Mouse (Mus musculus) stomach, embryonic 15.5 days (tissue): Measurements from ENCODE around the gene Plin3. TPM values are rescaled to one million over a fixed set of nuclear protein-coding genes. Genes with fewer than 3 reads are reported as not detected.
"Not testable (repeated sequence)": the region's sequence is repeated elsewhere in the genome, so short reads cannot be mapped to it uniquely, and the experiment has no call there.

ENCODE experiments used
- ATAC-seq: fragments of 200-750 bp; cut with Nextera tagmentation; 2 replicates; pipeline ENCODE4 v1.8.0; 2017; ENCODE audit warnings: low read depth, moderate number of reproducible peaks, moderate TSS enrichment; ENCODE audit not compliant: insufficient read depth, low FRiP score
- H3K27ac ChIP-seq: fragments of 300-500 bp; sonication (generic); 2 replicates; pipeline ENCODE4 v1.5.1; 2015; ENCODE audit warnings: mild to moderate bottlenecking, inconsistent platforms
- H3K27me3 ChIP-seq: fragments of 300-500 bp; sonication (generic); replicated peaks from 2 replicates; pipeline ENCODE4 v1.6.1; 2015; ENCODE audit warnings: inconsistent platforms
- H3K36me3 ChIP-seq: fragments of 300-500 bp; sonication (generic); 2 replicates; pipeline ENCODE4 v1.6.1; 2015; ENCODE audit warnings: inconsistent platforms
- H3K4me1 ChIP-seq: fragments of 300-500 bp; sonication (generic); 2 replicates; pipeline ENCODE4 v1.6.1; 2015; ENCODE audit warnings: inconsistent platforms
- H3K4me2 ChIP-seq: fragments of 300-500 bp; sonication (generic); 2 replicates; pipeline ENCODE4 v1.6.1; 2015; ENCODE audit warnings: mild to moderate bottlenecking, inconsistent platforms
- H3K4me3 ChIP-seq: fragments of 300-500 bp; sonication (generic); replicated peaks from 2 replicates; pipeline ENCODE4 v1.5.1; 2015; ENCODE audit warnings: inconsistent platforms
- H3K9ac ChIP-seq: fragments of 300-500 bp; sonication (generic); 2 replicates; pipeline ENCODE4 v1.6.1; 2015; ENCODE audit warnings: inconsistent platforms
- H3K9me3 ChIP-seq: fragments of 300-500 bp; sonication (generic); 2 replicates; pipeline ENCODE4 v1.6.1; 2016; ENCODE audit warnings: inconsistent platforms
- WGBS: fragments of 180-500 bp; shearing (Covaris S2); methylation state at CpG from one replicate; pipeline ENCODE4 v1.1.7; 2015; 5-methylcytosine and 5-hydroxymethylcytosine counted together
- polyA plus RNA-seq: library from polyadenylated mRNA; unstranded; fragments of >200 nt; fragmentation: Nextera tagmentation; extraction: Ambion mirVana; gene quantifications from 2 replicates; pipeline ENCODE4 v1.2.1, GENCODE M21; 2015

Plin3 gene
- polyA plus RNA-seq, 1 experiment from 2014 or later: 93.1 TPM

GRCm38 (mm10) chr17:56269741-56270140, 22.9 kb downstream of the Plin3 start:
- peak overlapping the region; percentile 73 for H3K4me2 ChIP-seq
- H3K4me1 ChIP-seq: peaks cover 24% of the 10 kb centered on the region; the same call in 1 of the 2 replicates
- WGBS: 62% methylated on average over 3 of the region's 3 CpGs
- H3K4me3 ChIP-seq: peak overlapping the region; percentile 42; the same call in 1 of the 2 replicates
- peaks cover 21% of the 10 kb centered on the region for H3K36me3 ChIP-seq
- H3K9me3 ChIP-seq: no peaks in the 10 kb centered on the region
- no peak overlapping the region for H3K9ac ChIP-seq
- no peaks in the 10 kb centered on the region for H3K27me3 ChIP-seq
- ATAC-seq: no peak
- peak overlapping the region; percentile 86; the same call in 1 of the 2 replicates for H3K27ac ChIP-seq

- Histone ChIP-seq H3K4me3 (peak overlapping the region; percentile 42), H3K4me1 (peaks cover 24% of the 10 kb centered on the region; the same call in 1 of the 2 replicates), H3K9me3 (no peaks in the 10 kb centered on the region), H3K4me2 (peak overlapping the region; percentile 73), H3K36me3 (peaks cover 21% of the 10 kb centered on the region), H3K27ac (peak overlapping the region; percentile 86), H3K27me3 (no peaks in the 10 kb centered on the region), H3K9ac (no peak overlapping the region)
- 22% methylated on average over 12 of the region's 12 CpGs for WGBS
- peak; percentile 82 for ATAC-seq
These were observed 23.5 kb downstream of the Plin3 start for GRCm38 (mm10) chr17:56269153-56269630.

- H3K9ac ChIP-seq: no peak overlapping the region
- peaks cover 15% of the 10 kb centered on the region; the same call in 1 of the 2 replicates for H3K4me1 ChIP-seq
- no peak overlapping the region for H3K27ac ChIP-seq
- H3K4me3 ChIP-seq: no peak overlapping the region
- no peaks in the 10 kb centered on the region for H3K27me3 ChIP-seq
- ATAC-seq: no peak
- H3K9me3 ChIP-seq: no peaks in the 10 kb centered on the region
- no peak overlapping the region for H3K4me2 ChIP-seq
- H3K36me3 ChIP-seq: peaks cover 22% of the 10 kb centered on the region
- 53% methylated on average over 3 of the region's 3 CpGs for WGBS
These were observed 26.4 kb downstream of the Plin3 start for GRCm38 (mm10) chr17:56266271-56266670.

GRCm38 (mm10) chr17:56265869-56266268, 26.8 kb downstream of the Plin3 start:
- WGBS: 77% methylated on average over 3 of the region's 3 CpGs
- ATAC-seq: no peak
- H3K27ac ChIP-seq: no peak overlapping the region

GRCm38 (mm10) chr17:56265011-56265410, 27.7 kb downstream of the Plin3 start:
- no peaks in the 10 kb centered on the region for H3K9me3 ChIP-seq
- H3K9ac ChIP-seq: no peak overlapping the region
- H3K27ac ChIP-seq: no peak overlapping the region
- 90% methylated on average over 4 of the region's 4 CpGs for WGBS
- no peak for ATAC-seq
- H3K4me3 ChIP-seq: no peak overlapping the region
- no peak overlapping the region for H3K4me2 ChIP-seq
- peaks cover 19% of the 10 kb centered on the region; the same call in 1 of the 2 replicates for H3K4me1 ChIP-seq
- peaks cover 18% of the 10 kb centered on the region for H3K36me3 ChIP-seq
- H3K27me3 ChIP-seq: no peaks in the 10 kb centered on the region

More at GRCm38 (mm10) chr17:56265869-56266268, 26.8 kb downstream of the Plin3 start:
- Histone ChIP-seq H3K9me3 (no peaks in the 10 kb centered on the region), H3K36me3 (peaks cover 18% of the 10 kb centered on the region), H3K4me3 (no peak overlapping the region), H3K9ac (no peak overlapping the region), H3K4me2 (no peak overlapping the region), H3K27me3 (no peaks in the 10 kb centered on the region), H3K4me1 (peaks cover 18% of the 10 kb centered on the region; the same call in 1 of the 2 replicates)

- Histone ChIP-seq H3K4me1 (peaks cover 22% of the 10 kb centered on the region), H3K27ac (no peak overlapping the region), H3K4me2 (no peak overlapping the region), H3K9ac (no peak overlapping the region), H3K36me3 (peaks cover 20% of the 10 kb centered on the region), H3K27me3 (no peaks in the 10 kb centered on the region), H3K9me3 (no peaks in the 10 kb centered on the region), H3K4me3 (no peak overlapping the region)
- 16% methylated on average over 8 of the region's 8 CpGs for WGBS
- ATAC-seq: peak; percentile 63; the same call in 1 of the 2 replicates
These were observed 28.7 kb downstream of the Plin3 start for GRCm38 (mm10) chr17:56264020-56264419.

- Histone ChIP-seq H3K27ac (no peak overlapping the region), H3K4me2 (no peak overlapping the region), H3K27me3 (no peaks in the 10 kb centered on the region), H3K9ac (no peak overlapping the region), H3K4me1 (peaks cover 31% of the 10 kb centered on the region), H3K36me3 (peaks cover 26% of the 10 kb centered on the region), H3K4me3 (no peak overlapping the region), H3K9me3 (no peaks in the 10 kb centered on the region)
- ATAC-seq: no peak
- 67% methylated on average over 3 of the region's 3 CpGs for WGBS
These were observed 30.0 kb downstream of the Plin3 start for GRCm38 (mm10) chr17:56262645-56263094.

GRCm38 (mm10) chr17:56261166-56261565, 31.5 kb downstream of the Plin3 start:
- H3K27ac ChIP-seq: no peak overlapping the region
- no peaks in the 10 kb centered on the region for H3K27me3 ChIP-seq
- peaks cover 26% of the 10 kb centered on the region for H3K36me3 ChIP-seq
- H3K9ac ChIP-seq: no peak overlapping the region
- H3K4me1 ChIP-seq: peaks cover 35% of the 10 kb centered on the region
- H3K4me2 ChIP-seq: no peak overlapping the region
- 69% methylated on average over 3 of the region's 3 CpGs for WGBS
- ATAC-seq: no peak
- H3K9me3 ChIP-seq: no peaks in the 10 kb centered on the region
- H3K4me3 ChIP-seq: no peak overlapping the region

GRCm38 (mm10) chr17:56259301-56260037, 33.2 kb downstream of the Plin3 start:
- no peak overlapping the region for H3K4me3 ChIP-seq
- no peak overlapping the region for H3K4me2 ChIP-seq
- H3K36me3 ChIP-seq: peaks cover 22% of the 10 kb centered on the region
- H3K9me3 ChIP-seq: no peaks in the 10 kb centered on the region
- no peak for ATAC-seq
- 88% methylated on average over 10 of the region's 10 CpGs for WGBS
- H3K27ac ChIP-seq: no peak overlapping the region
- H3K4me1 ChIP-seq: peaks cover 40% of the 10 kb centered on the region
- H3K9ac ChIP-seq: no peak overlapping the region
- H3K27me3 ChIP-seq: no peaks in the 10 kb centered on the region

- 47% methylated on average over 2 of the region's 2 CpGs for WGBS
- H3K4me3 ChIP-seq: 0 out of 2 replicates have a peak overlapping the region, but pooled peaks have one; percentile 2
- H3K27me3 ChIP-seq, H3K9me3 ChIP-seq, H3K9ac ChIP-seq, H3K27ac ChIP-seq, ATAC-seq: not testable (repeated sequence)
- H3K4me1 ChIP-seq: peaks cover 40% of the 10 kb centered on the region
- H3K4me2 ChIP-seq: peak overlapping the region; percentile 96; the same call in 1 of the 2 replicates
- peaks cover 22% of the 10 kb centered on the region for H3K36me3 ChIP-seq
These were observed 33.9 kb downstream of the Plin3 start for GRCm38 (mm10) chr17:56258812-56259211.

- H3K4me2 ChIP-seq: peak overlapping the region; percentile 96
- H3K4me3 ChIP-seq, H3K27me3 ChIP-seq, H3K27ac ChIP-seq, ATAC-seq, H3K9me3 ChIP-seq, H3K9ac ChIP-seq: not testable (repeated sequence)
- peaks cover 40% of the 10 kb centered on the region for H3K4me1 ChIP-seq
- WGBS: 93% methylated on average over 19 of the region's 19 CpGs
- peaks cover 22% of the 10 kb centered on the region for H3K36me3 ChIP-seq
These were observed 34.4 kb downstream of the Plin3 start for GRCm38 (mm10) chr17:56258269-56258668.
